Mouse (Mus musculus) adrenal gland, postnatal 14 days (tissue): ENCODE data around the gene Mrpl11. TPM values are rescaled to one million over a fixed set of nuclear protein-coding genes. Genes with fewer than 3 reads are reported as not detected.
"Not testable (repeated sequence)": the region's sequence is repeated elsewhere in the genome, so short reads cannot be mapped to it uniquely, and the experiment has no call there.

Experiments used
- DNase-seq: peaks from one replicate; pipeline ENCODE4 v3.0.0; 2021; ENCODE audit warnings: mixed read lengths
- long read RNA-seq, 2 experiments: library from polyadenylated mRNA; stranded (forward); transcript quantifications; one replicate each; pipeline ENCODE4 v2.0.0; 2021
- total RNA-seq: library from RNA; stranded (reverse); gene quantifications from 2 replicates; pipeline ENCODE4 v1.2.3, GENCODE M21; 2021

Mrpl11 gene
- total RNA-seq, result 68.2 and 70.3 TPM in 2 replicates
- long read RNA-seq, experiment 1, transcript Mrpl11-201 (5 exons, 3,045 nt), result major isoform, 60 of 69 reads
- long read RNA-seq, experiment 1, partial matches to known transcripts, result 3 of 69 reads
- long read RNA-seq, experiment 1, other reads (novel, unspliced or antisense), result 3 of 69 reads
- long read RNA-seq, experiment 2, transcript Mrpl11-201 (5 exons, 3,045 nt), result major isoform, 55 of 60 reads
- long read RNA-seq, experiment 2, partial matches to known transcripts, result 2 of 60 reads
- long read RNA-seq, experiment 2, other reads (novel, unspliced or antisense), result 2 of 60 reads

DNA sequence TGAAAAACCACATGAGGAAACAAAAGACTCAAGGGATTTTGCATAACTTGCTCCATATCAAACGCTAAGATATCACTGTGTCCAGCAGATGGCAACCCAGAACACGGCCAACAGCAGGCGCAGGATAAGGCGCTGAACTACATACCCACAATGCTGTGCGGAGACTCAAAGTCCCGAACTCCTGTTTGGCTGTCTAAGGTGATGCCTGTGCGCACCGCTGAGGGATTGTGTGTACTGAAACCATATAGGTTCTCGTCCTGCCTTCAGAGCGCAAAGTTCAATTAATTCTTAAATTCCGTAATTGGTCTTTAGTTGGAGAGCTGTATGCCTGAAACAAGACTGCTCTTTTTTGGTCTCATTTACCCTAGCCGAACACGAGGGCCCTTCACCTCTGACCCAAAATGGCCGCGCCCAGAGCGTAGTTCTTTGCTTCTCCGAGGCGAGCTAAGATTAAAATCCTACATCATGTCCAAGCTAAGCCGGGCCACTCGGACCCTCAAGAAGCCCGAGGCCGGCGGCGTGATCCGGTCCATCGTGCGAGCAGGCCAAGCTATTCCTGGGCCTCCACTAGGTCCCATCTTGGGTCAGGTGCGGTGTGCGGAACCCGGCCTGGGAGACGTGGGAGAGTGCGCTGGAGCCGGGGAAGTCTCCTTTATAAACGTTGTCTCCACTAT, at the start of gene Mrpl11:
Gene Mrpl11, plus strand, starts transcription at position 220 of the 674 bp plus-strand sequence.
- peak; percentile 92 for DNase-seq

DNA sequence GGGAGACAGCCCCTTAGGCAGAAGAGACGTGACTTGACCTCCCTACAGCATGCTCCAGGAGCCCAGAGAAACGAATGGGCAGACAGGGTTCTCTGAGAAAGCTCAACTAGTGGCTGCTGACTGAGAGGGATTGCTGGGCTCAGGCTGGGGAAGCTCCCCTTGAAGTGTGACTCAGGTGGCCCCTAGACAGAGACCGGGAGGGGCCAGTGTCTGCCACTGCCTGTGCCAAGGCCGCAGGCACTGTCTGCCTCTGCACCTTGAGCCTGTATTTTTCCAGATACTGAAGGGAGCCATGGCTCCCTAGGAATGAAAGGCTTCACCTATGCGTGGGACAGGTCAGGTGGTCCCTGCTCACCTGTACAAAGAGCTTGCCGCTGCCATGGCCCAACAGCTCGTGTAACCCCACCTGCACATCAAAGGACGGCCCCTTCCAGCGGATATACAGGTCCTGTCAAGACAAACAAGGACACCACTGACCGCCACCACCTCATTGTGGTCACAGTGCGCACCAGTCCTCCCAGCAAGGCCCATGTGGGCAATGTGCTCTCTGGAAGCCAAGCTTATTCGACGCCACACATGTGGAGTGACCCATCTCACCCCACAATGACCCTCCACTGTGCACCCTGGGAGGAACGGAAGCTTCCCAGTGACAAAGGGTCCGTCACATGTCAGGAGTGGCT, 45.9 kb upstream of the Mrpl11 start:
- DNase-seq, result peak; percentile 73

DNA sequence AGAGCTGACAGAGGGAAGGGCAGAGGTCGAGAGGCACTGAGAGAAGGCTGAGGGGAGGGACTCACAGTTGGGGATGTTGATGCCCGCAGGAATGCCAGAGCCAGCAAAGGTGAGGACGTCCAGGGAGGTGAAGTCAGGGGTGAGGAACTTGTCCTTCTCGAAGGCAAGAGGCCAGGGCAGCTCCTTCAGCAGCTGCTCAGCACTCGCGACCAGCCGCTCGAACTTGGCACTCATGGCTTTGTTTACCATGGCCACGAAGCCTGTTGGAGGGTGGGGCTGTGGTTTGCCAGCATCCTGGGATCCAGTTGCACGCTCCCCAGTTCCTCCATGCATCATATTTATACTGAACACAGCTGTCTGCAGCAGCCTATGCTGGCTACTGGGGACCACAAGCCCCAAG, 45.1 kb upstream of the Mrpl11 start:
- DNase-seq, result no peak

DNA sequence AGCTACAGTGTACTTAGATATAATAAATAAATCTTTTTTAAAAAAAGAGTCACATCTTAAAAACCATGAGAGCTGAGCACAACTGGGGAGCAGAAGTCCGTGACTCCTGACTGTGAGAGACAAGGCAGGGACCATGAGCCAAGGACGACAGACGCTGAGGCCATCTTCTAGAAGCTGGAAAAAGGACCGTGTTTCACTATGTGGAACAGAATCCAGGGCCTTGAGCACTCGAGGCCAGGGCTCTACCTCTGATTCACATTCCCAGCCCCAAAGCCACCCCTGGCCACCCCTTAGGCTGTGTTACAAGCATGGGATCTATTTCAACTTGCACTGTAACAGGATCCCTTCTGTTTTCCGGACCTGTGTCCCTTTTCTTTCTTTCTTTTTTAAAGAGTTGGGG, 42.3 kb upstream of the Mrpl11 start:
- peak; percentile 45 for DNase-seq

DNA sequence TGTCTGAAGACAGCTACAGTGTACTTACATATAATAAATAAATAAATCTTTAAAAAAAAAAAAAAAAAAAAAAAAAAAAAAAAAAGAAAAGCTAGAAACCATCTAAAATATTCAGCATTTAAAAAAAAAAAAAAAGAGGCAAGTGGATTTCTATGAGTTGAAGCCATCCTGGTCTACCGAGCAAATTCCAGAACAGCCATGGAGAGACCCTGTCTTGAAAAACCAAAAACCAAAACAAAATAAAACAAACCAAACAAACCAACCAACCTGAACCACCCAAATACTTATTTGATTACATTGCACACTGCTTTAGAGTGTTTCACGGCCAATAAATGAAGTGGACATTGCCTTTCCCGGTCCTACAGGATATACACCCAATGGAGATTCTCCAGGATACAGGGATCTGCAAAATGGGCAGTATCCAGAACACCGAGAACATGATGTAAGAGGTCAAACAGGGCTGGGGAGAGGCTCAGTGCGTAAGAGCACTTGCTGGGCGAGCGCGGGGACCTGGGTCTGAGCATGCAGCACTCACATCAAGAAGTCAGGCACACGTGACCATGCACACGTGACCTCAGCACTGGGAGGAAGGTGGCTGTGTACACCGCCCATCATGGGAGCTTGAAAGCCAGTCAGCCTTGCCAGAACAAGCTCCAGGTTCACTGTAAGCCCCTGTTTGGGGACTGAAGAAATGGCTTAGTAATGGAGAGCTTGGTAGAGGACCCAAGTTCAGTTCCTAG, 36.7 kb upstream of the Mrpl11 start:
- no peak for DNase-seq

DNA sequence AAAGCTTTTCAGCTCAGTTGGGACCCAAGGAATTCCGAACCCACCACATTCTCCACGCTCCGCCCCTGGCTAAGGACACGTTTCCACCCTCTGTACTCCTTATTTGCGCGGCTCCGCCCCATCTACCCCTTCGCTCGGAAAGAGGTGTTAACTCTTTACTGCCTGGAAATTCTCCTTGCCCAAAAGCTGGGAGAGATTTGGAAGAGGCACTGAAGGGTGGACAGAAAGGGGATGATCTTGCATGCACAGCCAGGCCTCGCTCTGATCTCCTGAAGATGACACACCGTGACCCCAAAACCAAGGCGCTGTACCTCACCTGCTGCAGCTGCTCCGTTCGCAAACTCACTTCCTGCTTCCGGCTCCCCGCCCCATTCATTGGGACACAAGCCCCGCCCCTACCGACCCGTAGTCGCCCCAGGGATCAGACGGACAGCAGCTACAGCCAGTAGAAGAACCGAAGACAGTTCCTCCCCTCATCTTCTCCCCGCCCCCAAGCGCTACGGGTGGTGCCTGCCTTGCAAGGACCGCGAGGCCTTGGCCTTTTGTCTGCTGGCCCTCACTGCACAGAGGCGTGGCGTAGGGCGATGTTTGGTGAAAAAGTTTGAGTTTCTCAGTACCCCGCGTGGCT, 33.9 kb upstream of the Mrpl11 start, which contains the start of gene Dpp3:
Gene Dpp3, minus strand, starts transcription at position 384 of the 628 bp plus-strand sequence.
- DNase-seq, result peak; percentile 100

DNA sequence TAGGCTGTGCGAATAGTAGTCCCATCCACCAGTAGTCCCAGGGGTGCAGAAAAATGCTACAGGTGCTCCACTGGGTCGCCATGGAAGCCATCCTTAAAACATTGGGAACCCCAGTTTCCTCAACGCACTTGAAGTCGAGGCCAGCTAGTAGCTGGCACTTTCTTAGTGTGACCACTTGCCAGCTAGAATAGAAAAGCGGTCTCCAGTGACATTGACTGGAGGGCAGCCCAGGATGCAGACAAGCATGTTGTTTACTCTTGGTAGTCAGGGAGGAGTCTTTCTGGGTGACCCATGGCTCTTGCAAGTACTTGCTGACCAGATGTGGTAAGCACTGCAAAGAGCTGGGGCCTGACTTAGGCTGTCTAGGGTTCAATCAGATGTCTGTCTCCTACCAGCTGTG, 33.2 kb upstream of the Mrpl11 start:
- DNase-seq, result peak; percentile 65

DNA sequence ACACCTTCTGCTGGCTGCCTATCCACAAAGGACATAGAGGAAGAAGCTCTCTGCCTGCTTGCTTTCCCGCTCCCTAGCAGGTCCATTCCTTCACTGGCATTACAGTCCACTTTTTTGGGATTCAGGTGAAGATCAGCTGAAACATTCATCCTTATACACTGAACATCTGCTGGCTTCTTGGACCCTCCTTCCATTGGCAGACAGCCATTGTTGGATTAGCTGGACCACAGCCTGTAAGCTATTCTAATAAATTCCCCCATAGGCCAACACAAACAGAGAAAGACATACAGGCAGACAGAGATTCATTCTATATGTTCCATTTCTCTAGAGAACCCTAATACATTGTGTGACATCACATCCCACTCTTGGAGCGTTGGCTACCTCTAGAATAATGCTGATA, 25.1 kb upstream of the Mrpl11 start:
- no peak for DNase-seq

DNA sequence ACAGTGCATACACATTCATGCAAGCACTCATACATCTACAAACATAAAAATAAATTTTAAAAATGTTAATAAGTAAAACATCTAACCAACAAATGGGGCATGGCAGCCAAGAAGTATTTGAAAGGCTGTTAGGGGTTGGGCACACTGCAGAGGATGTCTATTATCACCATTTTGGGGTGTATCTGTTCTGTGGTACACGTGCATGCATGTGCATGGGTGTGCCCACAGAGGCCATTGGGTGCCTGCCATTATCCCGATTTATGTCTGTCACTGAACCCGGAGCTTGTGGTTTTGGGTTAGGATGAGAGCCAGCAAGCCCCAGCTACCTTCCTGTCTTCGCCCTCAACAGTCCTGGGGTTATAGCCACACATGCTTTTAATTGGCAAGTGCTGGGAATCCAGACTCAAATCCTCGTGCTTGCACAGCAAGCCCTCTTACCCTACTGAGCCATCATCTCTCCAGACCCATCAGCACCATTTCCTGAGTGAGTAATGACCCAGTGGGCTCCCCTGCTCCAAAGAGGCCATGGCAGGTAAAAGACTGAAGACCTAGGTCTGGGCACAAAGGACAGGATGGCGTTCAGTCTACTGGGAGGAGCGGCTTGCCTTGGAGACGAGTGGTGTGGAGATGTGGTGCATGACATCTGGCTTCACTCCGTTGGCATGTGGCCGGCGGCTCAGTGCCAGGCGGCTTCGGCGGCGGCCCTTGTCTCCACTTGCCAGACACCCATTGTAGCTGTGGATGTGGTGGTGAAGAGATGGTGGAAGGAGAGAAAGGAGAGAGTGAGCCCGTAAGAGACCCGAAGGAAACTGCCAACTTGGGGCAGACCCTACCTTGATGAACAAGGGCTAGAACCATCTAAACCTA, 24.3 kb upstream of the Mrpl11 start:
- no peak for DNase-seq

DNA sequence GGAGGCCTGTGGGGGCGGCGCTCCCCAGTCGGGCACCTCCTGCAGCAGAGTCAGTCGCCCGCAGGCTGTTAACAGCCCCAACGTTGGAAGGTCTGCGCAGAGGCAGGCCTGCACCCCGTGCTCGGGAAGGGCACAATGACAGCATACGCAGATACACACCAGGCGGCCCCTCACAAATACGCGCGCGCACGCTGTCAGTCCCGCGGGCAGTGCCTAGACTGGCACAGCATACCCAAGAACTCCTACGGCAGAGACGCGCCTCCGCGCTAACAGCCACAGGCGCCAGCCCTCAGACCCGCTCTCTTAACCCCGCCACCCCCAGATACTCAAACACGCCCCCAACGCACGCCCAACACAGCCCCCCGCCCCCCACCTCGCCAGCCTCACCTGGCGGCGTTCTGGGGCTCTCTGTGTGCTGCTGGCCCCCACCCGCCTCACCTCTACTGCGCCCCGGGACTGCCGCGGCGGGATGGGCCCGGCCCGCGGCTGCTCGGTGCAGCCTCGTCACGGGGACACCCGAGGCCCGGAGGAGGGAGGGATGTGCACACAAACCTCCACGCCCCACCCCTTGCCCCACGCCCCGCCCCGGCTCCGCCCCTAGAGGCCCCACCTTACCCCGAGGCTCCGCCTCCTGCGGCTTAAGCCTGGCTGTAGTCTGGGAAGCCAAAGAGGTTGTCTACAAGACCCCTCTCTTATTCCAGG, 19.2 kb upstream of the Mrpl11 start, which contains the start of gene Peli3:
Gene Peli3, minus strand, starts transcription at position 577 of the 702 bp plus-strand sequence.
- DNase-seq, result peak; percentile 94

DNA sequence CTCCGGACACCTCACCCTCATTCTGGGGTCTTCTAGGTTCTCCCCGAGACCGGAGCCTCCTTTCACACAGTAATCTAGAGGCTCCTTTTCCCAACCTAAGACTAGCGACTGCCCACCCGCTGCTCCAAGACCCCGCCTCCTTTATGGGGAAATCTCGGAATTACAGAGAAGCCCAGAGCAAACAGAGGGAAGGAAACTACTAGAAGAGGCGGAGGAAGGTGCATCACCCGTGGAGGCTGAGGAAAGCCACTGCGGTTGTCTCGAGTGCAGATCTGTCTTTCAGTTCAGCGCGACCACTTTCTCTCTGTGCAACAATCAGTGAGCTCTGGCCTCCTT, 18.7 kb upstream of the Mrpl11 start:
- DNase-seq, result no peak

DNA sequence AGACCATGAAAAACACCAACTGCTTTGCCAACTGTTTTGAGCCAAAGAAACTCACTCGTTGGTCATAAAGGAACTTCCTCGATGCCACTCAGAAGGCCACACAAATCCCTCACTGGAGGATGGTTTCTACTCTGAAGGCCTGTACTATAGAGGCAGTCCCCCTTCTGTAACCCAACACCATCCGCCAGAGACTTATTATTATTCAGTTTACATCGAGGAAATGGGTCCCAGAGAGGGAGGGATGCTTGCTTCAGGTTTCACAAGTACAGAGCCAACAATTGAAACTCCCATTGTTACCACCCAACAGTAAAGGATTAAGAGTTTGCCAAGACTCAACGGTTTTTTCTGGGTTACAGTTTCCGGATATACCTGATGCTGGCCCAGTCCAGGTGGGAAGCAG, 16.4 kb upstream of the Mrpl11 start:
- DNase-seq, result no peak

DNA sequence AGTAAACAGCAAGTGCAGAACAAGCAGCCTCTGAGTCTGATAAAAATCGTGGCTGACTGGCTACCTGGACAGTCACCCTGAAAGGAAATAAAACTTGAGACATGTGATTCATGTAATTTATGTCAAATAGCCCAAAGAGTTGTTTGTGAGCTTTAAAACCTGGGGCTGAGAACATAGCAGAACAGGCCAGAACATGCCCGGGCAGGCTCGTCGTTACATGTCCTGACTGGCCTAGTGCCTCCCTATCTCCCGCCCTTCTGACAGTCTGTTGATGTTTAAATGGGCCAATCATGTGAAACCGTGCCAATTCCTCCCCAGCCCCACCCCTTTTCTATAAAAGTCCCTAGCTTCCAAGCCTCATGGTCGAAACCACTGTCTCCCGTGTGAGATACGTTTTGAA, 13.3 kb upstream of the Mrpl11 start:
- not testable (repeated sequence) for DNase-seq

DNA sequence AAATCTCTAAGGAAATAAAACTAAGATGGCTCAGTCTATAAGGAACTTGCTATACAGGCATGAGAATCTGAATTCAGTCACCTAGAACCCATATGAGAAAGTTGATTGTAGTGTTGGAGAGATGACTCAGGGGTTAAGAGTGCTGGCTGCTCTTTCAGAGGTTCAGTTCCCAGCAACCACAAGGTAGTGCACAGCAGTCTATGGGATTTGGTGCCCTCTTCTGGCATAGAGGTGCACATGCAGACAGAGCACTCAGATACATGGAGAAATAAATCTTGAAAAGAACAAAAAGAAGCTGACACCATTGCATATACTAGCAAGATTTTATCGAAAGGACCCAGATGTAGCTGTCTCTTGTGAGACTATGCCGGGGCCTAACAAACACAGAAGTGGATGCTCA, 6.3 kb downstream of the Mrpl11 start:
- no peak for DNase-seq

DNA sequence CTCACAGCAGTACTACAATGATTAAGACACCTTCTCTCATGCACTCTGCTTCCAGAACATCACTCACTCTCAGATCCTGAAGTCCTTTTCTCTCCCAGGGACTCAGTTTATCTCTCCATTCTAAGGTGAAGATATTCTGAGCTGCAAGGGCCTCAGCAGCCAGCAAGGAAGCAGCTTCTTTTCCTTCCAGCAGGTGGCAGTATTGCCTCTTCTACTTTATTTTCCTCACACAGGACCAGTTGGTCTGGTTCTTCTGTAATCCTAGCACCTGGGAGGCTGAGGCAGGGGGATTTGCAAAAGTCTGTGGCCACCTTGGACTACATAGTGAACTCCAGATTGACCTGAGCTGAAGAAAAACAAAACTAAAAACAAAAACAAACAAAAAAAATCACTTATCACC, 19.8 kb downstream of the Mrpl11 start:
- DNase-seq, result peak; percentile 49

DNA sequence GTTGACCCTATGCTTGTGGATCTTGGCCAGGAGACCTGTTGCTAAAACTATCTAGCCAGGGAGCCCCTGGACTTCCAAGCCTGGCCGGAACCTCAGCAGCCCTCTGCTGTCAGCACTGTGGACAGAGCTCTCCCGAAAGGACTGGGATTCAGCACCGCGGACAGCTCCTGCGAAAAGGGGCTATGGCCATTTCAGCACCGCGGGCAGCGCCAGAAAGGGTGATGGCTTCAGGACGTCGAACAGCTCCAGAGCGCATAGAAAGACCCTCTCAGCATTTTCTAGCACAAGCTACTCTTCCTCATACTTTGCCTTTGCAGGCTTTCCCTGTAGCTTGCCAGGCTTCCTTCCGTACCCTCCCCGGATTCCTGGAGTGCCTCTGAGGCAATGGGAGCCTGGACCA, 27.1 kb downstream of the Mrpl11 start:
- peak; percentile 96 for DNase-seq

DNA sequence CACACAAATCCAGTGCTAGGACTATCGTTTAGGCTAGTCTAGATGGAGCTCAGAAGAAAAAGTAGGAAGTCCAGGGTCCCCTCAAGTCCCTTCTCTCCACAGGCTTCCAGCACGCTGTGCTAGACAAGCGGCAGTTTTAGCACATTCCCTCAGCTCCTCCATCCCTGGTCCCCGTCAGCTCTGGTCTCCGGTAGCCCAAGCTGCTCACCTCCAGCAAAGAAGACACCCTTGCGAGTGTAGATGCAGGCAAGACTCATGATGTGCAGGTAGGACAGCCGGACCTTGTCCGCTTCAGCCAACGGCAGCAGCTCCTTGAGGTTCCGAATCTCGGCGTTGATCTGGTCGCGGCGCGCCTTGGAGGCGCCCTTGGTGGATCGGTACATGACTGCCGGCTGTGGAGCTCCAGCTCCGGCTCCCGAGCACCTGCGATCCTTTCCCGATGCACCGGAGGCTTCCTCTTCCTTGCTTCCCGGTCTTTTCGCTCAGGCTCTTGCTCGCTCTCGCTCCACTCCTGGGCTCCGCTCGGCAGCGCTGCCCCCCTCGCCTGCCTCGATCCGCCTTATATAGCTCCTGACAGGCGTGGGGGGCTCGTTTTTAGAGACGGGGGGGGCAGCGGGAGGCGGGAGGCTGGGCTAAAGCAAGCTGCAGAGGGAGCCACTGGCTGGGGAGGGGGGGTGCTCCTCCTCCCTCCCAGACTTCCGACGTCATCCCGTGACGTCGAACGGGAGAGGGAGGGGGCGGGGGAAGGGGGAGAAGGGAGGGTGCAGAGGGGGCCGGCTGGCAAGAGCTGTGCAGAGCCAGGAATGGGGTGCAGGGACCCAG, 27.7 kb downstream of the Mrpl11 start:
- DNase-seq, result no peak

DNA sequence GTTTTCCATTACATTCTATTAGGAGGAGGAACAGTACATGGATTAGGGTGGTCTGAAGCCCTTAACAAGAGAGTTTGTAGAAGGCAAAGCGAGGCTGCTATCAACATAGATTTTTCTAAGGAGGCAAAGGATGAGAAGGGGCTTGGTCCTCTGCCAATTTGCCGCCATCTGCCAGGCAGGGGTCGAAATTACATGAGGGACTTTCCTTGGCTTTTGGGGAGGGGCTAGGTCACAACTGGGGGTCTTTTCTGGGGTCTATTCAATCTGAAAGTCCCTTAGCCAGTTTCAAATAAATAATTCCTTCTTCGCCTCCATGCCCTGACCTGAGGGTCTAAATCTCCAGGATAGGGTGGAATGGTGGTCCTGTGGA, 28.3 kb downstream of the Mrpl11 start, which contains the start of gene Npas4:
Gene Npas4, minus strand, starts transcription at position 61 of the 370 bp plus-strand sequence.
- DNase-seq, result no peak

DNA sequence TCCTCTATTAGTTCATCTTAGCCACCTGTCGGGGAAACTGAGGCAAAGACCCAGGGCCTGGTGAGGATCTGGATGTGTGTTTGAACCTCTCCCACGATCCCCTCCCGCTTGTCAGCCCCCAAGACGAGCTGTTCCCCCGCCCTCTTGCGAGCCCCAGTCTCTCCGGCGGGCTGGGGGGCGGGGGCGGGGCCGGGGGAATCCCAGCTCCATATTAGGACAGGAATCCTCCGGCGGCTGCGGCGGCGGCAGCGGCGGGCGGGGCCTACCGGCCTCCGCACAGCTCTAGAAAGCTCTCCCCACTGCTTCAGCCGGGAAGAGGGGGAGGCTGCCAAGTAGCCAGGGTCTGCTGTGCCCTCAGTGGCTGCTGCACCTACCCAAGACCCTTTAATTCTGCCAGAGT, 28.8 kb downstream of the Mrpl11 start:
- DNase-seq, result no peak

DNA sequence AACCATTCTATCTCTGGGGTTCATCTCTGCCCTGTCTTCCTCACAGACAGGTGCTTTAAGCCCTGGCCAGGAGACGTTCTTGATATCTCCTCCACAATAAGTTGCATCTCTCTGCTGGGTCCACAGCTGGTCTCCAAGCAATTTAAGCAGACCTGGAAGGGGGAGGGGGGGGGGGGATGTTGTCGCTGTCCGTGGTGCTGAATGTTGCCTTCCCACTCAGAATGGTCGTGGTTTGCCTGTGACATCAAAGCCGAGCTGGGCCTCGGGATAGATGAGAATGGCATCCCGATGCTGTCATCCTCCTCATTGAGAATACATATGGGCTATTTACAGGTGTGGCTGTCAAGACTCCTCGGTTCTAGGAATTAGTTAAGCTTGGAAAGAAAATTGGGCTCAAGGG, 30.4 kb downstream of the Mrpl11 start:
- DNase-seq, result no peak
